In genomic region chr7:27732508-27732907, GRCm38 (mm10) we compare ENCODE assay signal across 9 mouse cellular contexts. TPM values are rescaled to one million over a fixed set of nuclear protein-coding genes. Genes with fewer than 3 reads are reported as not detected.
DNase-seq lines count a peak whose midpoint lies in the region; ATAC-seq and TF ChIP-seq lines count a peak whose summit lies in the region.
"Had no signal": no experiment of that assay in that cellular context is flagged by ENCODE, and none has a peak within 500 bp of the region (broad histone marks: within the 10 kb centered on the region; RNA-seq: fewer than 3 reads in every experiment).

No protein-coding gene starts in this region.

- 0 out of 2 replicates have a peak overlapping the region, but pooled peaks have one; percentile 94 for H3K27ac ChIP-seq in heart, embryonic 13.5 days (replicated peaks)
- H3K27ac ChIP-seq in hindbrain, embryonic 15.5 days (replicated peaks): peak overlapping the region; percentile 96
- H3K27ac ChIP-seq in midbrain, embryonic 14.5 days (replicated peaks; ENCODE audit: low read depth, low read length): peak overlapping the region; percentile 99

- WGBS in heart, embryonic 13.5 days: 82% methylated on average over 6 of the region's 6 CpGs
- WGBS in hindbrain, embryonic 15.5 days: 47% methylated on average over 6 of the region's 6 CpGs
- 57% methylated on average over 6 of the region's 6 CpGs for WGBS in midbrain, embryonic 14.5 days

- H3K36me3 ChIP-seq in heart, embryonic 13.5 days: peaks cover 2% of the 10 kb centered on the region; the same call in 1 of the 2 replicates
- H3K36me3 ChIP-seq in hindbrain, embryonic 15.5 days: no peaks in the 10 kb centered on the region
- H3K36me3 ChIP-seq in midbrain, embryonic 14.5 days (ENCODE audit: control insufficient read depth, insufficient read depth, low read length): no peaks in the 10 kb centered on the region

- TF ChIP-seq POLR2A in brain, embryonic 14.5 days (IDR thresholded peaks at IDR 0.05; ENCODE audit: borderline replicate concordance, extremely low read depth, insufficient read depth, insufficient read length, poor library complexity, severe bottlenecking): no peak

- H3K9me3 ChIP-seq in heart, embryonic 13.5 days: no peaks in the 10 kb centered on the region
- H3K9me3 ChIP-seq in hindbrain, embryonic 15.5 days: no peaks in the 10 kb centered on the region
- no peaks in the 10 kb centered on the region for H3K9me3 ChIP-seq in midbrain, embryonic 14.5 days (ENCODE audit: control insufficient read depth, low read length)

- H3K4me3 ChIP-seq in heart, embryonic 13.5 days: peak overlapping the region; percentile 80
- peak overlapping the region; percentile 68 for H3K4me3 ChIP-seq in hindbrain, embryonic 15.5 days
- H3K4me3 ChIP-seq in midbrain, embryonic 14.5 days (replicated peaks; ENCODE audit: low read depth, low read length): peak overlapping the region; percentile 70

- no peak for DNase-seq in heart, postnatal 4 days
- peak; percentile 32 for DNase-seq in brain, embryonic 14.5 days (ENCODE audit: low read depth)
- peak; percentile 21 for DNase-seq in midbrain, embryonic 14.5 days
- DNase-seq in testis, postnatal 10 days (ENCODE audit: low spot score): no peak
- DNase-seq in frontal cortex, adult 2 months (ENCODE audit: extremely low spot score in 1 of 2, low spot score in 1 of 2): no peak

- H3K4me1 ChIP-seq in heart, embryonic 13.5 days: peaks cover 25% of the 10 kb centered on the region
- peaks cover 39% of the 10 kb centered on the region for H3K4me1 ChIP-seq in hindbrain, embryonic 15.5 days (replicated peaks)
- H3K4me1 ChIP-seq in midbrain, embryonic 14.5 days (ENCODE audit: control insufficient read depth, insufficient read depth, low read length): peaks cover 30% of the 10 kb centered on the region

- TF ChIP-seq CTCF in brain, embryonic 14.5 days (IDR thresholded peaks at IDR 0.05; ENCODE audit: borderline replicate concordance, extremely low read depth, insufficient read depth, insufficient read length): no peak

- no peaks in the 10 kb centered on the region; the same call in 1 of the 2 replicates for H3K27me3 ChIP-seq in heart, embryonic 13.5 days (replicated peaks)
- H3K27me3 ChIP-seq in hindbrain, embryonic 15.5 days: no peaks in the 10 kb centered on the region
- no peaks in the 10 kb centered on the region for H3K27me3 ChIP-seq in midbrain, embryonic 14.5 days (ENCODE audit: control insufficient read depth, insufficient read depth, low read length)

- H3K9ac ChIP-seq in heart, embryonic 13.5 days: peak overlapping the region; percentile 94
- H3K9ac ChIP-seq in hindbrain, embryonic 15.5 days: peak overlapping the region; percentile 87
- peak overlapping the region; percentile 97 for H3K9ac ChIP-seq in midbrain, embryonic 14.5 days (replicated peaks; ENCODE audit: low read length)

- peak overlapping the region; percentile 84 for H3K4me2 ChIP-seq in heart, embryonic 13.5 days
- peak overlapping the region; percentile 61 for H3K4me2 ChIP-seq in hindbrain, embryonic 15.5 days
- H3K4me2 ChIP-seq in midbrain, embryonic 14.5 days (ENCODE audit: low read length): peak overlapping the region; percentile 86

- ATAC-seq in heart, embryonic 13.5 days (ENCODE audit: extremely low read depth, insufficient number of reproducible peaks, low FRiP score, low TSS enrichment): no peak
- no peak for ATAC-seq in hindbrain, embryonic 15.5 days (ENCODE audit: low FRiP score, low read depth)
- no peak for ATAC-seq in midbrain, embryonic 14.5 days (ENCODE audit: low FRiP score, low TSS enrichment)
- ATAC-seq in granulocyte monocyte progenitor cell, adult 5-6 weeks (replicated peaks; ENCODE audit: poor library complexity, severe bottlenecking): no peak
- ATAC-seq: CD4-positive, CD25-positive, alpha-beta regulatory T cell, adult 4 months had no signal

RNA-seq across cellular contexts. Expression of gene Zfp60, which starts 1.3 kb away (rescaled TPM):
- 19.5 and 20.1 TPM in 2 replicates for polyA plus RNA-seq in heart, embryonic 13.5 days (2015; fragmentation: Nextera tagmentation; extraction: Ambion mirVana)
- 10 to 100 TPM in 1 of 2 experiments, 1 to 10 TPM in 1; 9.1 to 11.5 TPM for total RNA-seq in heart, postnatal 4 days (2021)
- polyA plus RNA-seq in brain, embryonic 14.5 days (2012; rRNA removed): 37.7 and 46.4 TPM in 2 replicates
- polyA plus RNA-seq in hindbrain, embryonic 15.5 days (2015; fragmentation: Nextera tagmentation; extraction: Ambion mirVana): 97.5 and 99.8 TPM in 2 replicates
- polyA plus RNA-seq in midbrain, embryonic 14.5 days (2014; fragmentation: Nextera tagmentation; extraction: Ambion mirVana): 89.9 and 125 TPM in 2 replicates
- 17.6 and 19.6 TPM in 2 replicates for polyA plus RNA-seq in frontal cortex, adult 2 months (2012; rRNA removed)
- total RNA-seq in granulocyte monocyte progenitor cell, adult 5-6 weeks (2014; fragmentation: Nextera tagmentation): 11.7 and 20.6 TPM in 2 replicates
- total RNA-seq in granulocyte monocyte progenitor cell, adult 5-6 weeks (2017): 7.0 and 8.9 TPM in 2 replicates

RNA-seq across cellular contexts. Expression of gene Zfp607b, which starts 43.4 kb away (rescaled TPM):
- polyA plus RNA-seq in heart, embryonic 13.5 days (2015; fragmentation: Nextera tagmentation; extraction: Ambion mirVana): 1.5 and 2.9 TPM in 2 replicates
- under 1 TPM; 0.70 to 0.81 TPM for total RNA-seq in heart, postnatal 4 days (2021)
- 6.6 and 7.3 TPM in 2 replicates for polyA plus RNA-seq in brain, embryonic 14.5 days (2012; rRNA removed)
- 13.4 and 13.8 TPM in 2 replicates for polyA plus RNA-seq in hindbrain, embryonic 15.5 days (2015; fragmentation: Nextera tagmentation; extraction: Ambion mirVana)
- 15.1 and 15.5 TPM in 2 replicates for polyA plus RNA-seq in midbrain, embryonic 14.5 days (2014; fragmentation: Nextera tagmentation; extraction: Ambion mirVana)
- polyA plus RNA-seq in frontal cortex, adult 2 months (2012; rRNA removed): 7.2 and 8.2 TPM in 2 replicates
- 0.66 and 1.7 TPM in 2 replicates for total RNA-seq in granulocyte monocyte progenitor cell, adult 5-6 weeks (2014; fragmentation: Nextera tagmentation)
- 0.69 and 7.9 TPM in 2 replicates for total RNA-seq in granulocyte monocyte progenitor cell, adult 5-6 weeks (2017)

RNA-seq across cellular contexts. Expression of gene Map3k10, which starts 58.1 kb away (rescaled TPM):
- 3.7 and 4.6 TPM in 2 replicates for polyA plus RNA-seq in heart, embryonic 13.5 days (2015; fragmentation: Nextera tagmentation; extraction: Ambion mirVana)
- 10 to 100 TPM; 16.7 TPM for total RNA-seq in heart, postnatal 4 days (2021)
- polyA plus RNA-seq in brain, embryonic 14.5 days (2012; rRNA removed): 76.8 and 93.9 TPM in 2 replicates
- 20.8 and 21.0 TPM in 2 replicates for polyA plus RNA-seq in hindbrain, embryonic 15.5 days (2015; fragmentation: Nextera tagmentation; extraction: Ambion mirVana)
- 19.0 and 24.0 TPM in 2 replicates for polyA plus RNA-seq in midbrain, embryonic 14.5 days (2014; fragmentation: Nextera tagmentation; extraction: Ambion mirVana)
- polyA plus RNA-seq in frontal cortex, adult 2 months (2012; rRNA removed): 145 and 150 TPM in 2 replicates
- total RNA-seq in granulocyte monocyte progenitor cell, adult 5-6 weeks (2014; fragmentation: Nextera tagmentation): 3.2 and 3.5 TPM in 2 replicates
- 4.9 and 5.0 TPM in 2 replicates for total RNA-seq in granulocyte monocyte progenitor cell, adult 5-6 weeks (2017)

Comparison
In these comparisons a context has a peak if more than half of its experiments do, and no peak if none do; other contexts are left out.
1. DNase-seq: peak in brain, embryonic 14.5 days (single experiment) and midbrain, embryonic 14.5 days (single experiment); none in heart, postnatal 4 days (single experiment), testis, postnatal 10 days (single experiment) and frontal cortex, adult 2 months (0 of 2).
2. Peak in every context shown above with its lines, with median percentiles within 50 percentile points of each other: H3K27ac ChIP-seq, H3K4me2 ChIP-seq, H3K4me3 ChIP-seq and H3K9ac ChIP-seq.